Mouse (Mus musculus) CH12.LX (cell line): ENCODE results near the gene Ganab. TPM values are rescaled to one million over a fixed set of nuclear protein-coding genes. Genes with fewer than 3 reads are reported as not detected.

Experiments used
- DNase-seq: peaks from one replicate; pipeline ENCODE4 v3.0.0-alpha.2; 2013; ENCODE audit errors: extremely low read depth
- H3K27ac ChIP-seq: 2 replicates; pipeline ENCODE4 v1.5.1; 2012; ENCODE audit warnings: low read depth, mild to moderate bottlenecking, control low read depth, moderate library complexity; ENCODE audit not compliant: insufficient read depth
- H3K27me3 ChIP-seq: replicated peaks from 2 replicates; pipeline ENCODE3; 2012; ENCODE audit warnings: inconsistent platforms
- H3K36me3 ChIP-seq, 2 experiments: replicated peaks in 1 of 2; 2 replicates each; pipeline versions ENCODE3 to v1.6.1; 2012; ENCODE audit warnings: inconsistent platforms in 1 of 2, low read length in 1 of 2, mild to moderate bottlenecking in 1 of 2, mixed read lengths in 1 of 2, moderate library complexity in 1 of 2; ENCODE audit not compliant: control insufficient read depth in 1 of 2, insufficient read depth in 1 of 2
- H3K4me1 ChIP-seq, 2 experiments: 2 replicates each; pipeline ENCODE4 v1.6.1; 2012; ENCODE audit warnings: inconsistent platforms in 1 of 2, moderate library complexity in 1 of 2; ENCODE audit not compliant: insufficient read depth in 2 of 2, control insufficient read depth in 1 of 2
- H3K4me2 ChIP-seq: 2 replicates; pipeline ENCODE4 v1.6.1; 2012; ENCODE audit warnings: low read depth, mild to moderate bottlenecking, control low read depth; ENCODE audit not compliant: poor library complexity, insufficient read depth, severe bottlenecking
- H3K4me3 ChIP-seq, 3 experiments: fragments of 150-350 bp in 1 of 3; sonication (generic) in 1 of 3; replicated peaks in 1 of 3; 2 replicates each; pipeline versions ENCODE3 to v1.5.1; 2011 to 2012; ENCODE audit warnings: low read depth in 2 of 3, low read length in 2 of 3, mild to moderate bottlenecking in 2 of 3, moderate library complexity in 2 of 3, control low read depth in 1 of 3, improper control_type of control experiment in 1 of 3, inconsistent platforms in 1 of 3, mixed read lengths in 1 of 3; ENCODE audit not compliant: poor library complexity in 1 of 3
- H3K79me2 ChIP-seq: replicated peaks from 2 replicates; pipeline ENCODE4 v1.6.1; 2012; ENCODE audit warnings: mild to moderate bottlenecking, moderate library complexity; ENCODE audit not compliant: control insufficient read depth, poor library complexity, insufficient read depth, severe bottlenecking; ENCODE audit errors: extremely low read depth
- H3K9ac ChIP-seq: 2 replicates; pipeline ENCODE4 v1.6.1; 2012; ENCODE audit warnings: low read depth, mild to moderate bottlenecking, control low read depth, moderate library complexity; ENCODE audit not compliant: insufficient read depth
- H3K9me3 ChIP-seq: replicated peaks from 2 replicates; pipeline ENCODE3; 2012; ENCODE audit warnings: low read length, inconsistent platforms, mixed read lengths
- BHLHE40 ChIP-seq: IDR thresholded peaks from 2 replicates; pipeline ENCODE4 v1.6.1; 2011; ENCODE audit warnings: mild to moderate bottlenecking, low read depth, low read length, improper control_type of control experiment
- CHD1 ChIP-seq: IDR thresholded peaks from 2 replicates; pipeline ENCODE4 v1.6.1; 2012; ENCODE audit warnings: low read depth, low read length, improper control_type of control experiment, inconsistent platforms
- CHD2 ChIP-seq: IDR thresholded peaks from 2 replicates; pipeline ENCODE4 v1.6.1; 2011; ENCODE audit warnings: low read length, improper control_type of control experiment
- CTCF ChIP-seq, 2 experiments: IDR thresholded peaks in 1 of 2; conservative IDR thresholded peaks in 1 of 2; 2 replicates each; pipeline ENCODE4 v1.5.1; 2011 to 2012; ENCODE audit warnings: low read depth in 2 of 2, low read length in 2 of 2, improper control_type of control experiment in 1 of 2, inconsistent platforms in 1 of 2, mild to moderate bottlenecking in 1 of 2, moderate library complexity in 1 of 2
- E2F4 ChIP-seq: IDR thresholded peaks from 2 replicates; pipeline ENCODE4 v1.6.1; 2011; ENCODE audit warnings: low read depth, low read length, improper control_type of control experiment; ENCODE audit not compliant: insufficient replicate concordance
- ELF1 ChIP-seq: IDR thresholded peaks from 2 replicates; pipeline ENCODE4 v1.6.1; 2014; ENCODE audit warnings: low read depth, mild to moderate bottlenecking, inconsistent platforms, low read length, improper control_type of control experiment
- EP300 ChIP-seq: IDR thresholded peaks from 2 replicates; pipeline ENCODE4 v1.6.1; 2011; ENCODE audit warnings: low read length, improper control_type of control experiment
- ETS1 ChIP-seq: conservative IDR thresholded peaks from 2 replicates; pipeline ENCODE4 v1.6.1; 2012; ENCODE audit warnings: low read depth, mild to moderate bottlenecking, inconsistent platforms, low read length, improper control_type of control experiment, moderate library complexity
- GABPA ChIP-seq: IDR thresholded peaks from 2 replicates; pipeline ENCODE4 v1.6.1; 2012; ENCODE audit warnings: low read depth, low read length, improper control_type of control experiment, inconsistent platforms; ENCODE audit not compliant: insufficient replicate concordance
- HCFC1 ChIP-seq: IDR thresholded peaks from 2 replicates; pipeline ENCODE4 v1.6.1; 2012; ENCODE audit warnings: low read depth, mild to moderate bottlenecking, inconsistent platforms, low read length, improper control_type of control experiment
- IRF4 ChIP-seq: IDR thresholded peaks from 2 replicates; pipeline ENCODE4 v1.6.1; 2014; ENCODE audit warnings: low read depth, mild to moderate bottlenecking, inconsistent platforms, low read length, improper control_type of control experiment
- JUN ChIP-seq: IDR thresholded peaks from 2 replicates; pipeline ENCODE4 v1.6.1; 2011; ENCODE audit warnings: low read depth, mild to moderate bottlenecking, low read length, improper control_type of control experiment, moderate library complexity; ENCODE audit not compliant: insufficient read depth
- JUND ChIP-seq: conservative IDR thresholded peaks from 2 replicates; pipeline ENCODE4 v1.6.1; 2011; ENCODE audit warnings: low read depth, low read length, improper control_type of control experiment
- KAT2A ChIP-seq: IDR thresholded peaks from 2 replicates; pipeline ENCODE4 v1.6.1; 2012; ENCODE audit warnings: low read length, improper control_type of control experiment, inconsistent platforms; ENCODE audit not compliant: insufficient replicate concordance
- MAFK ChIP-seq: IDR thresholded peaks from 2 replicates; pipeline ENCODE4 v1.6.1; 2011; ENCODE audit warnings: low read length, improper control_type of control experiment; ENCODE audit not compliant: insufficient replicate concordance
- MAX ChIP-seq: IDR thresholded peaks from 2 replicates; pipeline ENCODE4 v1.6.1; 2011; ENCODE audit warnings: low read length, improper control_type of control experiment
- MAZ ChIP-seq: IDR thresholded peaks from 2 replicates; pipeline ENCODE4 v1.6.1; 2012; ENCODE audit warnings: low read depth, mild to moderate bottlenecking, inconsistent platforms, low read length, improper control_type of control experiment, moderate library complexity
- MEF2A ChIP-seq: IDR thresholded peaks from 2 replicates; pipeline ENCODE4 v1.6.1; 2014; ENCODE audit warnings: low read depth, mild to moderate bottlenecking, inconsistent platforms, low read length, improper control_type of control experiment, borderline replicate concordance
- MXI1 ChIP-seq: IDR thresholded peaks from 2 replicates; pipeline ENCODE4 v1.6.1; 2011; ENCODE audit warnings: mild to moderate bottlenecking, low read depth, low read length, improper control_type of control experiment
- MYC ChIP-seq: IDR thresholded peaks from 2 replicates; pipeline ENCODE4 v1.6.1; 2011; ENCODE audit warnings: low read depth, mild to moderate bottlenecking, improper control_type of control experiment, low read length
- NELFE ChIP-seq: IDR thresholded peaks from 2 replicates; pipeline ENCODE4 v1.6.1; 2011; ENCODE audit warnings: low read depth, low read length, improper control_type of control experiment
- NRF1 ChIP-seq: IDR thresholded peaks from 2 replicates; pipeline ENCODE4 v1.6.1; 2014; ENCODE audit warnings: low read depth, mild to moderate bottlenecking, inconsistent platforms, low read length, improper control_type of control experiment, moderate library complexity
- PAX5 ChIP-seq: IDR thresholded peaks from 2 replicates; pipeline ENCODE4 v1.6.1; 2012; ENCODE audit warnings: low read length, inconsistent platforms, mixed read lengths
- POLR2A ChIP-seq: IDR thresholded peaks from 2 replicates; pipeline ENCODE4 v1.6.1; 2011; ENCODE audit warnings: low read depth, mild to moderate bottlenecking, improper control_type of control experiment, low read length
- POLR2AphosphoS2 ChIP-seq: IDR thresholded peaks from 2 replicates; pipeline ENCODE4 v1.6.1; 2011; ENCODE audit warnings: low read depth, low read length, improper control_type of control experiment
- RAD21 ChIP-seq: IDR thresholded peaks from 2 replicates; pipeline ENCODE4 v1.6.1; 2011; ENCODE audit warnings: low read depth, mild to moderate bottlenecking, low read length, improper control_type of control experiment, moderate library complexity
- RCOR1 ChIP-seq: conservative IDR thresholded peaks from 2 replicates; pipeline ENCODE4 v1.6.1; 2012; ENCODE audit warnings: low read depth, mild to moderate bottlenecking, inconsistent platforms, low read length, improper control_type of control experiment
- SIN3A ChIP-seq: IDR thresholded peaks from 2 replicates; pipeline ENCODE4 v1.6.1; 2012; ENCODE audit warnings: low read length, improper control_type of control experiment, inconsistent platforms
- SMC3 ChIP-seq: IDR thresholded peaks from 2 replicates; pipeline ENCODE4 v1.6.1; 2011; ENCODE audit warnings: low read depth, low read length, improper control_type of control experiment
- TBP ChIP-seq: conservative IDR thresholded peaks from 2 replicates; pipeline ENCODE4 v1.6.1; 2011; ENCODE audit warnings: low read depth, low read length, improper control_type of control experiment
- TCF12 ChIP-seq: IDR thresholded peaks from 2 replicates; pipeline ENCODE4 v1.6.1; 2014; ENCODE audit warnings: low read depth, mild to moderate bottlenecking, inconsistent platforms, low read length, improper control_type of control experiment
- UBTF ChIP-seq: IDR thresholded peaks from 2 replicates; pipeline ENCODE4 v1.6.1; 2012; ENCODE audit warnings: low read depth, mild to moderate bottlenecking, inconsistent platforms, low read length, improper control_type of control experiment, moderate library complexity
- USF1 ChIP-seq: IDR thresholded peaks from 2 replicates; pipeline ENCODE4 v1.6.1; 2014; ENCODE audit warnings: low read depth, mild to moderate bottlenecking, inconsistent platforms, low read length, improper control_type of control experiment
- USF2 ChIP-seq: conservative IDR thresholded peaks from 2 replicates; pipeline ENCODE4 v1.6.1; 2011; ENCODE audit warnings: low read depth, low read length, improper control_type of control experiment
- ZC3H11A ChIP-seq: IDR thresholded peaks from 2 replicates; pipeline ENCODE4 v1.6.1; 2012; ENCODE audit warnings: low read depth, mild to moderate bottlenecking, inconsistent platforms, low read length, improper control_type of control experiment
- ZKSCAN1 ChIP-seq: IDR thresholded peaks from 2 replicates; pipeline ENCODE4 v1.6.1; 2012; ENCODE audit warnings: low read depth, inconsistent platforms, low read length, improper control_type of control experiment, borderline replicate concordance
- ZMIZ1 ChIP-seq: IDR thresholded peaks from 2 replicates; pipeline ENCODE4 v1.6.1; 2012; ENCODE audit warnings: low read depth, mild to moderate bottlenecking, inconsistent platforms, low read length, improper control_type of control experiment
- ZNF384 ChIP-seq: IDR thresholded peaks from 2 replicates; pipeline ENCODE4 v1.6.1; 2012; ENCODE audit warnings: low read depth, low read length, improper control_type of control experiment, inconsistent platforms
- dilution Hi-C: fragments of 300-500 bp; cut with MboI; formaldehyde crosslinking; loops from 2 replicates; pipeline ENCODE4 v1.14.3; 2020; ENCODE audit warnings: low sequenced_read_pairs; ENCODE audit not compliant: extremely low pct_unique_long_range_greater_than_20kb, extremely low pct_ligation_motif_present
- in situ Hi-C: fragments of 300-500 bp; cut with MboI; formaldehyde crosslinking; loops from 3 replicates; pipeline ENCODE4 v1.14.3; 2019; ENCODE audit warnings: low sequenced_read_pairs, low pct_ligation_motif_present, low pct_unique_long_range_greater_than_20kb, mixed read lengths
- polyA plus RNA-seq: library from polyadenylated mRNA; unstranded; fragments of >175 nt; gene quantifications from 2 replicates; pipeline ENCODE4 v1.2.1, GENCODE M21; 2012; ENCODE audit warnings: low read depth; ENCODE audit not compliant: insufficient read length
- total RNA-seq, 2 experiments: library from RNA; depleted of rRNA; stranded (reverse); fragments of 300-350 nt in 1 of 2; fragments of >200 nt in 1 of 2; gene quantifications; 2 replicates each; pipeline ENCODE4 v1.2.3; 2012 to 2014

Gene Ganab
- total and polyA plus RNA-seq, 3 experiments, result 97.0 to 169 (median 143) TPM

DNA sequence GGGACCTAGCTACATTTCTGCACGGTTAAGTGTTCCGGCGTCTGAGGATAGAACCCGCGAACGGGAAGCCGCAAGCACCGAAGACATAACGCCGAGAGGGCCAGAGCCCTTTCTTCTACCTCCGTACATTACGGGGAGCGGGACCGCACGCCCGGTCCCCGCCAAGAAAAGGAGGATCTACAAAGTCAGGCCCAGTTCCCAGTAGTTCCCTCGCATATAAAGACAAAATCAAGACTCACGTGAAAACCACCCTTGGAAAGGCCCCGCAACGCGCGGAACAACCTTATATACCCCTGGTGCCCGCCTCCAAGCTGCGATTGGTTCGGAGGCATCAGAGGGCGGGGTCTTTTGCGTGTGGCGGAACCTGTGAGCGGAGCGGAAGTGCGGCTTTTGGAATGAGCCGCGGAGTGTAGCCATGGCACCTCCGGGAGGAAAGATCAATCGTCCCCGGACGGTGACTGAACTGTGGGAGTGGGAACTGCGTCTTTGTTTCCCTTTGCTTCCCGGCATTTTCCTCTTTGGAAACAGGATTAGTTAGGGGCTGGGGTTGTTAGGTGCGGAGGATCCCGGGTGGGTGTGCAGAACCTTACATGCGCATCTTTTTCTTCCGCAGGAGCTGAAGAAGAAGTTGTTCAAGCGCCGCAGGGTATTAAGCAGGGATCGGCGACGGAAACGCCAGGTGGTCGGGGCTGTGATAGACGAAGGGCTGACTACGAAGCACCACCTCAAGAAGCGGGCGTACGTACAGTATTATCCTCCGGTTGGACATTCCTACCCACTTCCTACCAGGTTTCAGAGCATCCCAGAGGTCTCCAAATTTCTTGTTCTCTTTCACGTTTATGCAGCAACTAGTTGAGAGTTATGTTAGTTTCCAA is 9.1 kb upstream of the Ganab start, which contains the start of the genes 1810009A15Rik and Gm49416:
TSS of gene 1810009A15Rik (plus strand) at position 343 of the 875 bp plus-strand sequence.
TSS of gene Gm49416 (plus strand) at position 416 of the 875 bp plus-strand sequence.
- Histone ChIP-seq H3K79me2 (peaks cover 35% of the 10 kb centered on the region), H3K4me2 (peak within 1 kb of the TSS; percentile 66), H3K27me3 (no peaks in the 10 kb centered on the region), H3K9me3 (no peaks in the 10 kb centered on the region), H3K27ac (peak within 1 kb of the TSS; percentile 50; the same call in 1 of the 2 replicates), H3K4me1 (peaks cover 0 to 30% of the 10 kb centered on the region in 2 experiments; a peak in 2 of 4 replicates), H3K9ac (peak within 1 kb of the TSS; percentile 95), H3K4me3 (peak within 1 kb of the TSS; percentile 72 to 81 (median 77)), H3K36me3 (peaks cover 14 to 22% of the 10 kb centered on the region in 2 experiments)
- TF ChIP-seq CTCF (conservative IDR thresholded peaks at IDR 0.05 in 1 of 2, IDR thresholded peaks at IDR 0.05 in 1 of 2; ENCODE audit: low read depth in 2 of 2, low read length in 2 of 2) (no peak), RCOR1 (no peak; the same call in 1 of the 2 replicates), POLR2AphosphoS2 (peak; percentile 96), ELF1 (peak; percentile 91), HCFC1 (peak; percentile 81), NELFE (peak; percentile 99), JUND (no peak), SIN3A (peak; percentile 95), MAZ (peak; percentile 14; the same call in 1 of the 2 replicates), ZC3H11A (no peak), ZMIZ1 (peak; percentile 97), ZKSCAN1 (no peak), MXI1 (peak; percentile 89), RAD21 (no peak), TCF12 (peak; percentile 93), BHLHE40 (peak; percentile 90), POLR2A (peak; percentile 99), NRF1 (peak; percentile 42), TBP (peak; percentile 98), USF2 (no peak), SMC3 (no peak), E2F4 (peak; percentile 52; the same call in 1 of the 2 replicates), CHD2 (no peak), USF1 (no peak), ZNF384 (no peak), ETS1 (0 out of 2 replicates have a peak, but pooled peaks have one; percentile 30), CHD1 (no peak; the same call in 1 of the 2 replicates), JUN (no peak), MAX (peak; percentile 82), EP300 (no peak), PAX5 (no peak), KAT2A (peak; percentile 67; the same call in 1 of the 2 replicates), MYC (peak; percentile 74; the same call in 1 of the 2 replicates), MEF2A (peak; percentile 63), GABPA (no peak), MAFK (no peak), IRF4 (no peak), UBTF (no peak)
- peak; percentile 97 for DNase-seq
- dilution Hi-C loops, result no loop called here
- in situ Hi-C loops, result no loop called here
